29 mouse cellular contexts compared by ENCODE assay signal in genomic region chr9:30886276-30886675, GRCm38 (mm10). TPM values are rescaled to one million over a fixed set of nuclear protein-coding genes. Genes with fewer than 3 reads are reported as not detected.
"Had no signal": no experiment of that assay in that cellular context is flagged by ENCODE, and none has a peak within 500 bp of the region (broad histone marks: within the 10 kb centered on the region; RNA-seq: fewer than 3 reads in every experiment).

No protein-coding gene starts in this region.

- DNase-seq: kidney, adult 18-20 months; kidney, adult 9 months; kidney, postnatal 25 days; layer of hippocampus, postnatal 36 days; left cerebral cortex, postnatal 4 days; lung, embryonic 14.5 days; lung, postnatal 10 days; lung, postnatal 36 days; retina, postnatal 1 day; right cerebral cortex, postnatal 25 days; spleen, adult 18-20 months; thymus, adult 2 months; thymus, postnatal 14 days; thymus, postnatal 4 days had no signal

- H3K27ac ChIP-seq: hindbrain, postnatal 0 days; kidney, postnatal 0 days; left cerebral cortex, adult 2 months; limb, embryonic 12.5 days; limb, embryonic 15.5 days; midbrain, embryonic 10.5 days; midbrain, embryonic 13.5 days; neural tube, embryonic 13.5 days; stomach, embryonic 15.5 days had no signal

- H3K9ac ChIP-seq: limb, embryonic 12.5 days; limb, embryonic 15.5 days; lung, embryonic 14.5 days; midbrain, embryonic 13.5 days; neural tube, embryonic 13.5 days; stomach, embryonic 15.5 days had no signal

- H3K4me1 ChIP-seq: limb, embryonic 12.5 days; limb, embryonic 15.5 days; megakaryocyte, embryonic 14.5 days; midbrain, embryonic 10.5 days; midbrain, embryonic 13.5 days; neural tube, embryonic 13.5 days; stomach, embryonic 15.5 days had no signal

- H3K36me3 ChIP-seq: limb, embryonic 12.5 days; limb, embryonic 15.5 days; midbrain, embryonic 10.5 days; midbrain, embryonic 13.5 days; neural tube, embryonic 13.5 days; stomach, embryonic 15.5 days had no signal

- H3K9me3 ChIP-seq: limb, embryonic 12.5 days; limb, embryonic 15.5 days; megakaryocyte, embryonic 14.5 days; midbrain, embryonic 10.5 days; midbrain, embryonic 13.5 days; neural tube, embryonic 13.5 days; stomach, embryonic 15.5 days had no signal

- ATAC-seq: hindbrain, postnatal 0 days; inflammation-experienced regulatory T-cells, adult 6 months; midbrain, embryonic 13.5 days; midbrain, embryonic 16.5 days had no signal

- H3K4me2 ChIP-seq: limb, embryonic 12.5 days; limb, embryonic 15.5 days; lung, embryonic 14.5 days; midbrain, embryonic 13.5 days; neural tube, embryonic 13.5 days; stomach, embryonic 15.5 days had no signal

- H3K27me3 ChIP-seq: limb, embryonic 12.5 days; limb, embryonic 15.5 days; megakaryocyte, embryonic 14.5 days; midbrain, embryonic 13.5 days; neural tube, embryonic 13.5 days; stomach, embryonic 15.5 days had no signal

- H3K4me3 ChIP-seq: left cerebral cortex, adult 2 months; limb, embryonic 12.5 days; limb, embryonic 15.5 days; megakaryocyte, embryonic 14.5 days; midbrain, embryonic 10.5 days; midbrain, embryonic 13.5 days; myocyte; neural tube, embryonic 13.5 days; stomach, embryonic 15.5 days had no signal

RNA-seq across cellular contexts. Expression of gene Adamts15, which starts 36.0 kb away (rescaled TPM):
- total RNA-seq: monocyte, adult 5-6 weeks; neutrophil, adult 5-6 weeks had no signal
- polyA plus RNA-seq: inflammation-experienced regulatory T-cells, adult 6 months; myocyte had no signal

RNA-seq across cellular contexts. Expression of gene Adamts8, which starts 56.1 kb away (rescaled TPM):
- total RNA-seq: monocyte, adult 5-6 weeks; neutrophil, adult 5-6 weeks had no signal
- polyA plus RNA-seq: myocyte had no signal
